Mouse (Mus musculus) lung, embryonic 16.5 days (tissue): ENCODE data around the gene Trip10. TPM values are rescaled to one million over a fixed set of nuclear protein-coding genes. Genes with fewer than 3 reads are reported as not detected.

ENCODE experiments used
- ATAC-seq: fragments of 200-750 bp; cut with Nextera tagmentation; 2 replicates; pipeline ENCODE4 v1.8.0; 2017; ENCODE audit warnings: low read depth, mild to moderate bottlenecking, moderate library complexity
- H3K27ac ChIP-seq: fragments of 300-500 bp; sonication (generic); 2 replicates; pipeline ENCODE4 v1.5.1; 2014; ENCODE audit warnings: mild to moderate bottlenecking, control low read depth, low read length
- H3K27me3 ChIP-seq: fragments of 300-500 bp; sonication (generic); 2 replicates; pipeline ENCODE4 v1.6.1; 2014; ENCODE audit warnings: low read depth, low read length, mixed read lengths; ENCODE audit not compliant: control insufficient read depth, insufficient read depth
- H3K36me3 ChIP-seq: fragments of 300-500 bp; sonication (generic); 2 replicates; pipeline ENCODE4 v1.6.1; 2014; ENCODE audit warnings: low read length; ENCODE audit not compliant: control insufficient read depth, insufficient read depth
- H3K4me1 ChIP-seq: fragments of 300-500 bp; sonication (generic); replicated peaks from 2 replicates; pipeline ENCODE4 v1.6.1; 2014; ENCODE audit warnings: low read length, mixed read lengths; ENCODE audit not compliant: control insufficient read depth, insufficient read depth
- H3K4me2 ChIP-seq: fragments of 300-500 bp; sonication (generic); 2 replicates; pipeline ENCODE4 v1.6.1; 2014; ENCODE audit warnings: low read depth, low read length, control low read depth
- H3K4me3 ChIP-seq: fragments of 300-500 bp; sonication (generic); 2 replicates; pipeline ENCODE4 v1.5.1; 2014; ENCODE audit warnings: mild to moderate bottlenecking, low read length, control low read depth
- H3K9ac ChIP-seq: fragments of 300-500 bp; sonication (generic); 2 replicates; pipeline ENCODE4 v1.6.1; 2014; ENCODE audit warnings: low read length, control low read depth
- H3K9me3 ChIP-seq: fragments of 300-500 bp; sonication (generic); 2 replicates; pipeline ENCODE4 v1.6.1; 2016; ENCODE audit warnings: low read length; ENCODE audit not compliant: control insufficient read depth
- WGBS: fragments of 180-500 bp; shearing (Covaris S2); extraction: QIAGEN DNeasy Blood & Tissue Kit; methylation state at CpG from one replicate; pipeline ENCODE4 v1.1.7; 2014; 5-methylcytosine and 5-hydroxymethylcytosine counted together
- polyA plus RNA-seq: library from polyadenylated mRNA; unstranded; fragments of >200 nt; fragmentation: Nextera tagmentation; extraction: Ambion mirVana; gene quantifications from 2 replicates; pipeline ENCODE4 v1.2.1, GENCODE M21; 2015

Gene Trip10
- polyA plus RNA-seq, 1 experiment from 2014 or later, result 54.1 TPM

- no peak for ATAC-seq
- WGBS, result 76% methylated on average over 1 of the region's 1 CpGs
- H3K4me1 ChIP-seq, result peaks cover 11% of the 10 kb centered on the region; the same call in 1 of the 2 replicates
- no peak overlapping the region for H3K27ac ChIP-seq
- H3K27me3 ChIP-seq, result no peaks in the 10 kb centered on the region
- no peak overlapping the region for H3K4me2 ChIP-seq
- peaks cover 14% of the 10 kb centered on the region for H3K36me3 ChIP-seq
- H3K9ac ChIP-seq, result no peak overlapping the region
- no peak overlapping the region for H3K4me3 ChIP-seq
- H3K9me3 ChIP-seq, result no peaks in the 10 kb centered on the region
These were observed 17.1 kb upstream of the Trip10 start for GRCm38 (mm10) chr17:57232200-57232599.

DNA sequence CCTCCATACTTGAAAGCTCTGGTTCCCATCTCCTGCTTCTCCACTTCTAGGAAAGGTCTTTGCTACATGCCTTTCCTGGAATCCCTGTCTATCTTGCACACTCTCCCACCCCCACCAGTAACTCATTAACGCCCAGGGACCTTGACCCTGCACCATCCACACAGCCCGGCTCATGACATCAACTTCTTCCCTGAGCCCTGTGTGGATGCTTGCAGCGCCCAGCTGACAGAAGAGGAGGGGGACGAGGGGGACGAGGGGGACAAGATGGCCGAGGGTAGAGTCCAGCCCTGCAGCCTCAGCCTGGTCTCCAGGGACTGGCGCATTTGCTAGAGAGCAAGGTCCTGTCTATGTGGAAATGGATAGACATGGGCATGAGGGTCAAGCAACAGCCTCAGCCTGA, 16.2 kb upstream of the Trip10 start:
- H3K4me2 ChIP-seq, result no peak overlapping the region
- no peak for ATAC-seq
- peaks cover 11% of the 10 kb centered on the region; the same call in 1 of the 2 replicates for H3K4me1 ChIP-seq
- H3K4me3 ChIP-seq, result no peak overlapping the region
- 25% methylated on average over 7 of the region's 7 CpGs for WGBS
- H3K36me3 ChIP-seq, result peaks cover 21% of the 10 kb centered on the region
- no peak overlapping the region for H3K9ac ChIP-seq
- no peaks in the 10 kb centered on the region for H3K9me3 ChIP-seq
- H3K27me3 ChIP-seq, result no peaks in the 10 kb centered on the region
- no peak overlapping the region for H3K27ac ChIP-seq

DNA sequence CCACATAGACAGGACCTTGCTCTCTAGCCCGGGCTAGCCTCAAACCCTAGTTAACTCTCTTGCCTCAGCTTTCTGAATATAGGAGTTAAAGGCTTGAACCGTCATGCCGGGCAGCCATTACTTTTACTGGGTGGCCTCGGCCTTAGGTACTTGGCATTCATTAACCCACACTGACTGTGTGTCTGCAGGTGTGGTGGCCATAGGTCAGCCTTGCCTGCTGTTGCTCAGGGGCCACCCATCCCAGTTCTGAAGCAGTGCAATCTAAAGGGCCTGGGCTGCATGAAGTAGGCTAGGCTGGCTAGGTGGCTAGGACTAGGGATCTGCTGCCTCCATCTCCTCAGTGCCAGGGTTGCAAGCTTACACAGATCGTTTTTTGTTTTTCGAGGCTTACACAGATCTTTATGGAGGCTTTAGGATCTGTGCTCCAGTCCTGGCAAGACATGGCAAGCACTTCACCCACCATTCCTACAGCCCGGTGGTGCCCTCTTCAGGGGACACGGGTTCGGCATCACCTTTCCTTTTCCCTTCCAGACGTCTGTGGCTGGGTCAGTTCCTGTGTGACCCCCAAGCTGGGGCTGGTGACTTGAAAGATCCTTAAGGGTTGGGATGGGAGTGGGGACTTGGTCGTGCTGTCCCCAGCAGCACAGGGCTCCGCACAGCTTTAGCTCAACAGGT, 14.9 kb upstream of the Trip10 start:
- H3K4me1 ChIP-seq, result peaks cover 11% of the 10 kb centered on the region; the same call in 1 of the 2 replicates
- H3K4me2 ChIP-seq, result no peak overlapping the region
- peaks cover 21% of the 10 kb centered on the region for H3K36me3 ChIP-seq
- no peaks in the 10 kb centered on the region for H3K9me3 ChIP-seq
- H3K27ac ChIP-seq, result no peak overlapping the region
- 75% methylated on average over 12 of the region's 12 CpGs for WGBS
- ATAC-seq, result no peak
- no peak overlapping the region for H3K9ac ChIP-seq
- H3K4me3 ChIP-seq, result no peak overlapping the region
- no peaks in the 10 kb centered on the region for H3K27me3 ChIP-seq

DNA sequence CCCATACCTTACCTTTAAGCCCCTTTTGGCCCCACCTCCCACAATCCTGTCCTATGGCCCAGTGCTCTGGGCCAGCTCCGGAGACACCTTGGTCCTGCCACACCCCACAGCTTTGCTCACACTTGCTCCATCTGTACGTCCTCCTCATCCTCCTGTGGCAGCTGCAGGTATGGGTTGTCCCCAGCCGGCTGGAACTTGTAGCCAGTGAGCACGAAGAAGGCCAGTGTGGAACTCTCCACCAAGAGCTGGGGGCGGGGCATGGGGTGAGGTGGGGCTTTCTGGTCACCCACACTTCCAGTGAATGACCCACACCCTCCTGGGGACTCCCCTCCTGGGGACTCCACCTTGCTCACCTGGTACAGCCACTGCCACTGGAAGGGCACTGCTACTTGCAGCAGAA, 13.5 kb upstream of the Trip10 start:
- H3K9ac ChIP-seq, result no peak overlapping the region

GRCm38 (mm10) chr17:57237181-57237580, 12.1 kb upstream of the Trip10 start:
- H3K4me3 ChIP-seq, result no peak overlapping the region
- H3K4me2 ChIP-seq, result no peak overlapping the region
- no peak for ATAC-seq
- no peaks in the 10 kb centered on the region for H3K9me3 ChIP-seq
- H3K9ac ChIP-seq, result no peak overlapping the region
- no peaks in the 10 kb centered on the region for H3K4me1 ChIP-seq
- peaks cover 29% of the 10 kb centered on the region for H3K36me3 ChIP-seq
- WGBS, result 91% methylated on average over 9 of the region's 9 CpGs
- no peaks in the 10 kb centered on the region for H3K27me3 ChIP-seq
- no peak overlapping the region for H3K27ac ChIP-seq

More for the DNA sequence above, 13.5 kb upstream of the Trip10 start:
- no peak for ATAC-seq
- Histone ChIP-seq H3K36me3 (peaks cover 21% of the 10 kb centered on the region), H3K4me1 (peaks cover 8% of the 10 kb centered on the region; the same call in 1 of the 2 replicates), H3K4me3 (no peak overlapping the region), H3K27me3 (no peaks in the 10 kb centered on the region), H3K4me2 (no peak overlapping the region), H3K27ac (no peak overlapping the region), H3K9me3 (no peaks in the 10 kb centered on the region)
- WGBS, result 84% methylated on average over 5 of the region's 5 CpGs

DNA sequence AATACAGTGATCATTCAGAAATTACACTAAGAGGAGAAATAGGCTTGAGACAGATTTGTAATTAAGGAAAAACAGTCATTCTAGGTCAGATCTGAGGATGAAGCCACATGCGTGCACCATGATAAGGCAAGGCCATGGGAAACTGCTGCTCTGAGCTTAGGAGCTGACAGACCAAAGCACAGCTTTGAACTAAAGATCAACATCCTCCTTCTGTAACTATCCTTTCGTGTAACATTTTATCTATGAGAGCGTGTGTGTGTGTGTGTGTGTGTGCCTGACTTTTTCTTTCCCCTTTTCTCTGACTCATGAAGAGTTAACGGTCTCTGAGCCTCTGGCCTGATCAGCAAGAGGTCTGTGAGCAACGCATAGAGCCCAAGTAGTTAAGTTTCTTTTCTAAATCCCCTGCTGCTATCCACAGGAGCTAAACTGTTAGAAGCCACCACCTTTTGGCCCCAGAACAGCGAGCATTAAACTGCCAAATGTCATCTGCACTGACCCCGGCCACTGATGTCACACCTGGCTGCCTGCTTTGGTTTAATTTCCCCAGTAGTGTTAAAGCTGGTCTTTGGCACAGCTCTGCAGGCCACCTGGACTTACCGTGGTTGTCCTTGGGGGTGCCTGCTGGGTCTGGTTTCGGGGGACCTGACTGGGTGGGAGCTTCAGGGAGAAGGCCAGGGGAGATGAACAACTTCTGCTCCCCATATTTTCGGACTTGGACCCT, 5.4 kb upstream of the Trip10 start:
- H3K4me1 ChIP-seq, result peaks cover 11% of the 10 kb centered on the region
- H3K9me3 ChIP-seq, result no peaks in the 10 kb centered on the region
- no peak overlapping the region for H3K4me2 ChIP-seq
- no peaks in the 10 kb centered on the region for H3K27me3 ChIP-seq
- no peak overlapping the region for H3K4me3 ChIP-seq
- H3K9ac ChIP-seq, result no peak overlapping the region
- no peak overlapping the region for H3K27ac ChIP-seq
- 61% methylated on average over 10 of the region's 10 CpGs for WGBS
- peaks cover 16% of the 10 kb centered on the region for H3K36me3 ChIP-seq
- no peak for ATAC-seq

GRCm38 (mm10) chr17:57245311-57245929, 3.8 kb upstream of the Trip10 start:
- 87% methylated on average over 10 of the region's 10 CpGs for WGBS
- Histone ChIP-seq H3K4me3 (no peak overlapping the region), H3K4me2 (no peak overlapping the region), H3K9ac (no peak overlapping the region), H3K36me3 (peaks cover 16% of the 10 kb centered on the region), H3K27me3 (no peaks in the 10 kb centered on the region), H3K27ac (no peak overlapping the region), H3K4me1 (peaks cover 14% of the 10 kb centered on the region), H3K9me3 (no peaks in the 10 kb centered on the region)
- no peak for ATAC-seq

GRCm38 (mm10) chr17:57246663-57247392, 2.4 kb upstream of the Trip10 start:
- no peaks in the 10 kb centered on the region for H3K27me3 ChIP-seq
- peak overlapping the region; percentile 87 for H3K9ac ChIP-seq
- H3K36me3 ChIP-seq, result peaks cover 11% of the 10 kb centered on the region
- peak overlapping the region; percentile 72 for H3K4me2 ChIP-seq
- H3K9me3 ChIP-seq, result no peaks in the 10 kb centered on the region
- ATAC-seq, result no peak
- H3K4me3 ChIP-seq, result peak overlapping the region; percentile 76
- H3K4me1 ChIP-seq, result peaks cover 20% of the 10 kb centered on the region
- 3% methylated on average over 18 of the region's 18 CpGs for WGBS
- peak overlapping the region; percentile 93 for H3K27ac ChIP-seq
